Mouse (Mus musculus): ENCODE data around the gene Pth2. TPM values are rescaled to one million over a fixed set of nuclear protein-coding genes. Genes with fewer than 3 reads are reported as not detected.

Gene Pth2
- total RNA-seq, 2 experiments from 2014 or later: not detected

- intact Hi-C loops (cut with DNase I): no loop called here
- DNase-seq: no peak
Observed at GRCm38 (mm10) chr7:45195341-45196175, 14.8 kb downstream of the Pth2 start.

GRCm38 (mm10) chr7:45196176-45196535, 15.4 kb downstream of the Pth2 start:
- DNase-seq: no peak
- intact Hi-C loops (cut with DNase I): no loop called here

- intact Hi-C loops (cut with DNase I): no loop called here
- no peak for DNase-seq
Observed at GRCm38 (mm10) chr7:45196994-45197393, 16.2 kb downstream of the Pth2 start.

GRCm38 (mm10) chr7:45198435-45198834, 17.6 kb downstream of the Pth2 start:
- peak; percentile 90 for DNase-seq
- intact Hi-C loops (cut with DNase I): no loop called here

- no peak for DNase-seq
- intact Hi-C loops (cut with DNase I): no loop called here
Observed at GRCm38 (mm10) chr7:45198961-45199360, 18.2 kb downstream of the Pth2 start.

GRCm38 (mm10) chr7:45202654-45203053, 21.9 kb downstream of the Pth2 start:
- intact Hi-C loops (cut with DNase I): no loop called here
- no peak for DNase-seq

GRCm38 (mm10) chr7:45204380-45205143, 23.8 kb downstream of the Pth2 start, which contains the start of gene Ccdc155:
Gene Ccdc155, minus strand, starts transcription at chr7:45204892.
- peak; percentile 98 for DNase-seq
- intact Hi-C loops (cut with DNase I): no loop called here

- DNase-seq: no peak
- intact Hi-C loops (cut with DNase I): no loop called here
Observed at GRCm38 (mm10) chr7:45208260-45208659, 27.5 kb downstream of the Pth2 start.

- no peak for DNase-seq
Observed at GRCm38 (mm10) chr7:45211070-45211469, 30.3 kb downstream of the Pth2 start.

GRCm38 (mm10) chr7:45211851-45212251, 31.1 kb downstream of the Pth2 start, which contains the start of gene Dkkl1:
Gene Dkkl1, minus strand, starts transcription at chr7:45212147.
- intact Hi-C loops (cut with DNase I): no loop called here
- no peak for DNase-seq

More at GRCm38 (mm10) chr7:45211070-45211469, 30.3 kb downstream of the Pth2 start:
- intact Hi-C loops (cut with DNase I): no loop called here

- DNase-seq: no peak
- intact Hi-C loops (cut with DNase I): no loop called here
Observed at GRCm38 (mm10) chr7:45212356-45212755, 31.6 kb downstream of the Pth2 start.

GRCm38 (mm10) chr7:45213708-45214107, 32.9 kb downstream of the Pth2 start:
- DNase-seq: no peak
- intact Hi-C loops (cut with DNase I): no loop called here

GRCm38 (mm10) chr7:45215673-45216441, 35.1 kb downstream of the Pth2 start, which contains the start of gene Tead2:
Gene Tead2, plus strand, starts transcription at chr7:45215753.
- intact Hi-C loops (cut with DNase I): no loop called here
- peak; percentile 60 for DNase-seq

- peak; percentile 97 for DNase-seq
- intact Hi-C loops (cut with DNase I): no loop called here
Observed at GRCm38 (mm10) chr7:45216442-45217183, 35.8 kb downstream of the Pth2 start.

- no peak for DNase-seq
- intact Hi-C loops (cut with DNase I): no loop called here
Observed at GRCm38 (mm10) chr7:45221680-45222079, 40.9 kb downstream of the Pth2 start.

GRCm38 (mm10) chr7:45224826-45225225, 44.0 kb downstream of the Pth2 start:
- intact Hi-C loops (cut with DNase I): no loop called here
- no peak for DNase-seq

- DNase-seq: no peak
- intact Hi-C loops (cut with DNase I): no loop called here
Observed at GRCm38 (mm10) chr7:45226421-45226820, 45.6 kb downstream of the Pth2 start.

GRCm38 (mm10) chr7:45228548-45228947, 47.8 kb downstream of the Pth2 start:
- DNase-seq: no peak
- intact Hi-C loops (cut with DNase I): no loop called here

- intact Hi-C loops (cut with DNase I): no loop called here
Observed at GRCm38 (mm10) chr7:45229046-45229445, 48.3 kb downstream of the Pth2 start.

More at GRCm38 (mm10) chr7:45229046-45229445, 48.3 kb downstream of the Pth2 start:
- no peak for DNase-seq

Data from left cerebral cortex, postnatal 4 days (tissue).